Mouse (Mus musculus): ENCODE results near the gene Hoxd10.

Hoxd10 gene

GRCm38 (mm10) chr2:74710929-74711543 lies 19.3 kb downstream of the Hoxd10 start:
- no peak for ATAC-seq (ENCODE audit: low TSS enrichment)

DNA sequence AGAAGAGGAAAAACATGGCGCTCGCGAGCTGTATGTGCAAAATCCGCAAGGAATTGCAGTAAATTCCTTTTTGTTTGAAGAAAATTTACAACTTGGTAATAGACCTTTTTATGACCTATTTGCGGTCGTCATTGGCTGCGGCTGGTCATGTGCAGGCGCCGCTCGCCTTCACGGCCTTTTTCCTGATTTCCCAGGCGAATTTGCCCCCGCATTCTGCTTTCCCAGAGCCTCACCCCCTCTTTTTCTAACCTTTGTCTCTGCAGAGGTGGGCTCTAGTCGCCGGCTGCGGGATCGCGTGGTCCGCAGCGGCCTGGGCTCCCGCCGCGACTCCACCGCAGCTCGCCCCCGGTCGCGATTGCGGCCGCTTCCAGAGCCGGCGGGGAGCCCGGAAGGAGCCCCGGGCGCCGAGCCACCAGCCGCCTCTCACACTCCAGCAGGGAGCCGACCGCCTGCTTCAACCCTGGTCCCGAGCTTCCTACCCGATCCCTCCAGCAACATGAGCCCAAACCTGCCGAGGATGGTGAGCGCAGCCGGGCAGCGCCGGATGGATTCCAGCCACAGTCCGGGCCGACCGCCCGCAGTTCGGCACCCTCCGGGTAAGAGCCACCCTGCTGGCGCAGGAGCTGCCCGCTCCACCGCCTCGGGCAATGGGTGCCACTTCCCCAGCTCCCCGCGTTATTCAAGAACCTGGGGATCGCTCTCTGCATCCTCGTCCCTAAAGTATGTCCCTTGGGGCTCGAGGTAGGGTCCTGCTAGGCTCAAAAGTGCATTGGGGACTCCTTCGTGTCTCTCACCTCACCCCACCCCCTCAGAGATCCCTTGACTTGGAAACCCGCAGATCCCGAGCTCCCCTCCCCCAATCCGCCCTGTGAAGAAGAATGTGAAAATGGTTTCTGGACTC lies 20.2 kb downstream of the Hoxd10 start, which contains the start of the genes Hoxd3 and Hoxd4:
Gene Hoxd3 (plus strand): TSS at position 207 of the 901 bp plus-strand sequence.
Gene Hoxd4 (plus strand): TSS at position 209 of the 901 bp plus-strand sequence.
- ATAC-seq (ENCODE audit: low TSS enrichment): no peak

DNA sequence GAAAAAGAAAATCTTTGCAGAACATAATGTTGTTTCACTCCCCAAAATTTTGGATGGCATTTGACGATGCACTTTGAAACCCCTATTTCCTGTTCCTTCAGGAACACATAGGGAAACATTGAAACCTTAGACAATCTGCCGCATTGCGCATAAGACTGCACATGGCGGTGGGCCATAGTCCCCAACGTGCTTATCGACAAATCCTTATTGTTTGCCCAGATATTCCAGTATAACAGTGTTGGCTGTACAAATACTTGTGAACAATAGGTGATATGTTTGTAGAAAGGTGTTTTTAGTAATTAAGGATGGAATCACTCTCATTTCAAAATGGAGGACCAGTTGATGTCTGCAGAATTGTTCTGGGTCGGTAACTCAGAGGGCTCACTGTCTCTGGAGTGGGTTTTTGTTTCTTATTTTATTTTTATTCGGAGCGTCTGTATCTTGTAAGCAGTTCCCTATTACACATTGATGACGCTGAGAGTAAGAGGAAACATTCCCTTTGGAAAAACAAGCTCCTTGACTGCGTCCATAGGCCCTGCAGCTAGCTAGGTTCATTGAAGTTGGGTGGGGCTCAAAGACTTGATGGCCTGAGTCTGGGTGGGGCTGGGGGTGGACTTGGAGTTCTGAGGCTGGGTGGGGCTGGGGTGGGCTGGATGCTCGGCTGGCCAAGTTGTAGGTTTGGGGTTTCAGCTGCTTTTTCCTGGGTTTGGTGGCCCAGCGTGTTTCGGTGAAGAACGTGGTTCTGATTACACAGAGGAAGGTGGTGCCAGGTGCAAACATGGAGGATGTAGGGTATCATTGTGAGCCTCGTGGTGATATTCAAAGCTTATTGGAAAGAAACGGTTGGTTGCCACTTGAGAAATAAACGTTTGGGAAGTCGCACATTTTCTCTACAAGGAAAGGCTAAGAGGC lies 21.8 kb downstream of the Hoxd10 start:
- ATAC-seq (ENCODE audit: low TSS enrichment): no peak

DNA sequence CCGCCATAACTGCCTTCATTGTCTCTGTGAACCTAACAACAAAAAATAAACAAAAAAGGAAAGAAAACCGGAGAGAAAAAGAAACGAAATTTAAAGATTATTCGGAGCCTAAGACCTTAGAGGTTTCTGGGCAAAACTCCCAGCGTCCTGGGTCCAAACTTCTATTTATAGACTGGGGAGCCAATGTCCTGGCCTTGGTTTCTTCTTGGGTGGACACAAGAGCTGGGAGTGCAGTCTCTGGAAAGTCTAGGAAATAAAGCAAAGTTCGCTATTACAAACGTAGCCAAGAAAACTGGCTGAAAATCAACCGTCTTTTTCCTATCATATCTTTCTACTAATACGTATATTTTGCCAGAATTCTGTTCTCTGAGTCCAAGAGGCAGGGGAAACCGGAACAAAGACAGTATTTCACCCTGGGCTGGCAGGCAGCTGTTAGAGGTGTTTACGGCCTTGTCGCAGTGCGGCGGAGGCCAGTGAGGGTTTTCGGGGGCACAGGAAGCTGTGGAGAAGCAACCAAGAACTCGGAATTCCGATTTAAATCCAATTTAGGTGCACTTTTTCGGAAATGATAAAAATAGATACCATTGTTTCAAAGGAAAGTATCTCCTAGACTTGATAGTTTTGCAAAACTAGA lies 22.5 kb downstream of the Hoxd10 start:
- ATAC-seq (ENCODE audit: low TSS enrichment): no peak

- ATAC-seq (ENCODE audit: low TSS enrichment): no peak
These were observed 23.2 kb downstream of the Hoxd10 start for GRCm38 (mm10) chr2:74714881-74715280.

DNA sequence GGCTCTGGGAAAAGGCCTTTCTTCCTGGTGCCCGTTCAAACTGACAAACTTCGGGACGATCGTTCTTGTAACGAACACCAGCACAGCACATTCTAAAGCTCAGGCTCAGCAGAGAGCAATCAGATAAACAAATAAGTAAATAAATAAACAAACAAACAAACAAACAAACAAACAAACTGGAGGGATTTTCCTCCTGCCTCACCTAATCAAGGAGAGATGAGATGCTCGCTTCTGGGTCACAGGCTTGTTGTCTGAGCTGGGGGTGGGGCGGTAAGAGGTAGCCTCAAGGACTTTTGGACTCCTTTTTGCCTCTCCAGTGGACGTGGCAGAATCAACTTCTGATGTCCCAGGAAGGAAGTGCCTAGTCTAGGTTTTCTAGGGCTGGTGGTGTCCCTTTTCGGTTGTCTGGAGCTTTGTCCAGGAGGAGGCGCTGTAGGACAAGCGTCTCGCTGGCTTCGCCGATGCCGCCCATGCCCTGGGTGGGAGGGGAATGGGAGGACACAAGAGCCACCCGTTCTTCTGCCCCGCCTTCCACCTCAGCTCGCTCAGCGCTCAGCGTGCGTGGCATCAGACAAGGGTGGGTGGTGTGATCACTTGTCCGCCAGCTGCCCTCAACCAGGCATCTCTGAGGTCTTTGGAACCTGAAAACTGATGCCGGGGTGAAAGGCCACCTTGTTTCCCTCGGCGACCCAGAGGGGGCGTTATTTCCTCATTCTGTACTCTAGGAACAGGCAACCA lies 23.9 kb downstream of the Hoxd10 start:
- ATAC-seq (ENCODE audit: low TSS enrichment): peak; percentile 73; the same call in 1 of the 2 replicates

GRCm38 (mm10) chr2:74720384-74720783 lies 28.7 kb downstream of the Hoxd10 start:
- ATAC-seq (ENCODE audit: low TSS enrichment): no peak

DNA sequence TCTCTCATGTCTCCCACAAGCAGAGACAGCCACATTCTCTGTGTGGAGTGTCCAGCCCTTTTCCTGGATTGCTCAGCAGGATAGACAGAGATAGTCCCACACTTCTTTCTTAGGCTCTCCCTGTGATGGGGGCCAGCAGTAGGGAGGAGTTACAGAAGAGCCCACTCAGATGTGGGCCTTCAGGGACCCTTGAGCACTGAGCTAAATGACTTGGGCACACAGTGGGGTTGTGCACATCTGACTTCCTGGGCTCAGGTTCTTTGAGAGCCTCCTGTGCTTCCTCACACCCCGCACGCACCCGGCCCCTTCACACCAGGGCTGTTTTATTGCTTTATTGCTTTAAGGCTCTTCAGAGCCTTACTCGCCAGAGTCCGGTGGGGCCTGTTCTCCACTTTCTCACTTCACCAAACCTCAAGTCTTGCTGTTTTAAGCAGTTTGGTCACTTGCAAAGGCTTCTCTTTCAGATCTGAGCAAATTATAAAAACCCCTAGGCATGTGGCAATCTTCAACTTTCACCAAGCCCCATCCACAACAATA lies 29.3 kb downstream of the Hoxd10 start:
- no peak for ATAC-seq (ENCODE audit: low TSS enrichment)

DNA sequence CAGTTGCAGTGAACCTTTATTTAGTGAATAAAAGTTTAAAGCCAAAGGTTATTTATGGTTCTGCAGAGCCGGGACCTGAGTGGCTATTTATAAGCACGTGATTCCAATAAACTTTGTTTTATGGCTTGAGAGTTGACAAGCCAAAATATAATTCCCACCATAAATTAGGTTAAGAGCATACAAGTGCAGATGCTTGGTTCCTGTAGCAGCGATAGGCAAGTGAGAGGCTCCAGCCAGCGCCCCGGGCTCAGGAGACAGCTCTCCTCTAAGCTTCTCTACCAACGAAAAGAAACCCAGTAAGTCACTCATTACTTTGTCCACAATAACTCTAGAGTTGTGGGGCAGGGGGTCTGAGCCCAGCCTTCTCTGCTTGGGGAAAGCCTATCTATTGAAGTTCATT lies 30.2 kb downstream of the Hoxd10 start:
- ATAC-seq (ENCODE audit: low TSS enrichment): no peak

DNA sequence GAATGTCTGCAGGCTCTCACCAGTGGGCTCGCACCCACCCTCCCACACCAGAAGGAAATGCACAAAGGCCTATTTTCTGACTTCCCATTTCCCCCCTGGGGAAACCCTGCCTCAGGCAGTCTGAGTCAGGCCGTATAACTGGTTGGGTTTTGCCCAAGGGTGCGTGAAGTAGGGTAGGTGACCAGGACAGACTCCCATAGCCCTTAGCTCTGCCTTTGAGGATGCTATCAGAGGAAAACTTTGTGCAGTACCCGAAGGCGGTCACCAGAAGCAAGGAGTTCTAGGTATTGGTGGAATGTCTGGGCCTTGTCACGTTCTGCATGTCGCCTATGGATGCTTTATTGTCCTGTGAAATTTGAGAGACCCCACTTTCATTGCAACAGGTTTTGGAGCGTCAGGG lies 31.2 kb downstream of the Hoxd10 start:
- no peak for ATAC-seq (ENCODE audit: low TSS enrichment)

- no peak for ATAC-seq (ENCODE audit: low TSS enrichment)
These were observed 32.7 kb downstream of the Hoxd10 start for GRCm38 (mm10) chr2:74724244-74725015.

GRCm38 (mm10) chr2:74725171-74725570 lies 33.4 kb downstream of the Hoxd10 start:
- ATAC-seq (ENCODE audit: low TSS enrichment): no peak

DNA sequence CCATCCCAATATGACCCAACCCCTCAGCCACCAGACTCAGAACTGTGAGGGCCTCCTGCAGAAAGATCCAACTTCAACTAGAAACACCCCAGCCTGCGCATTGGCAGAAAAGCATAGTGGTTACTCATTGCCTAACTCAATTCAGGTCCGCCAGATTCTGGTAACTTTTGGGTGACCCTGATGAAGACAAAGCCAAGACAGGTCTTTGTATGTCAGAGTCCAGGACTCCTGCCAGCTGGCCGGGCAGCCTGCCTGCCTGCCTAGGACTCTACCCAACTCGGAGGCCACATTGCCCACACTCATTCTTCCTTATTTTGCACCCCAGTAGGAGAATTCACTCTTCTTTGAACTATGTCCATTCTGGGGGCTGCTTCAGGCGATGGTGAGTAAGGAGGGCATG lies 34.8 kb downstream of the Hoxd10 start, which contains the start of gene Gm28230:
Gene Gm28230 (plus strand): TSS at position 178 of the 400 bp plus-strand sequence.
- ATAC-seq (ENCODE audit: low TSS enrichment): no peak

- ATAC-seq (ENCODE audit: low TSS enrichment): no peak
These were observed 35.4 kb downstream of the Hoxd10 start for GRCm38 (mm10) chr2:74726973-74727639.

DNA sequence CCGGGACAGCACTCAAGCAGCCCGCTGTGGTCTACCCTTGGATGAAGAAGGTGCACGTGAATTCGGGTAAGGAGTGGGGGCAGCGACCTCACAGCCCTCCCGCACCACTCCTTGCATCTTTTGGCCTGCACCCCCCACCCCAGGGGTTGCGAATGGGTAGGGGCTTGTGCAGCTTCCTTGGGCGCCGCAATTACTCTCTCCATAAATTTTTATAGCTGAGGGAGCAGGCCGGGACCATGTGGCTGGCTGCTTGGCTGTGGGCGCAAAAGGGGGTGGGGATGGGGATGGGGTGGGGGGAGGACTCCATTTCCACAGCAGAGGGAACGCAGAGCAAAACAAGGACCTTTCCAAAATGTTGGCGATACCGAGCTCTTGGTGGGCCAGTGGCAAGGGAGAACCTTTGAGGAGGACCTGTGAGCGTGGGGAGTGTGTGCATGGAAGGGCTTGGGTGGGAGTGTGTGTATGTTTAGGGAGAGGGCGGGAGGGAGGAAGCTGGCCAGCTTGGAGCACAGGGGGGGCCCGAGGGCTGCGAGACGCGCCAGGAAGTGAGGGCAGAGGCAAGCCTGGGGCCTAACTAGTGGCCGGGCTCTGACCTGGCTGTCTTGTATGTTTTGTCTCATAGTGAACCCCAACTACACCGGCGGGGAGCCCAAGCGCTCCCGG lies 36.0 kb downstream of the Hoxd10 start:
- ATAC-seq (ENCODE audit: low TSS enrichment): no peak

DNA sequence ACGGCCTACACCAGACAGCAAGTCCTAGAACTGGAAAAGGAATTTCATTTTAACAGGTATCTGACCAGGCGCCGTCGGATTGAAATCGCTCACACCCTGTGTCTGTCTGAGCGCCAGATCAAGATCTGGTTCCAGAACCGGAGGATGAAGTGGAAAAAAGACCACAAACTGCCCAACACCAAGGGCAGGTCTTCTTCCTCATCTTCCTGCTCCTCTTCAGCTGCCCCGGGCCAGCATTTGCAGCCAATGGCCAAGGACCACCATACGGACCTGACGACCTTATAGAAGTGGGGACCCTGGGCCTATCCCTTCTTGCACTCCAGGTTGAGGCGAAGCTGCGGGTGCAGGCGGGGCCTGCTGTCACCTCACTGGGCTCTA lies 36.6 kb downstream of the Hoxd10 start:
- ATAC-seq (ENCODE audit: low TSS enrichment): no peak

DNA sequence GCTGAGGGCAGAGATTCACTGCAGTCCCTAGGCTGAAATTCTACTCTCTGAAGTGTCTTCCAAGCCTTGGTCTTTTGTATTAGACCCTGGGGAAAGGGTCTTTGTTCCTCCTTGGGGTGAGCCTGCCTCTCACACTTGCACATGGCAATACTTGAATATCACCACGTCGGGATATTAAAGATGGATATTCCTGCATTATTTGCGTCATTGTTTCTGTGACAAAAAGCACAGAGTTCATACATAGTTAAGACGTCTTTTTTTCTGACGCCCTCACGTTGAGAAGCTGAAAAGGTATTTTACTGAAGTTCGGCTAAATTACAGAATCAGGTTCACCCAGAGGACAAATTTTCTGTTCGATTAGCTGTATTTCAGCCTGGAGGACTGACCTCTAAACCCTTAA lies 38.6 kb downstream of the Hoxd10 start:
- no peak for ATAC-seq (ENCODE audit: low TSS enrichment)

DNA sequence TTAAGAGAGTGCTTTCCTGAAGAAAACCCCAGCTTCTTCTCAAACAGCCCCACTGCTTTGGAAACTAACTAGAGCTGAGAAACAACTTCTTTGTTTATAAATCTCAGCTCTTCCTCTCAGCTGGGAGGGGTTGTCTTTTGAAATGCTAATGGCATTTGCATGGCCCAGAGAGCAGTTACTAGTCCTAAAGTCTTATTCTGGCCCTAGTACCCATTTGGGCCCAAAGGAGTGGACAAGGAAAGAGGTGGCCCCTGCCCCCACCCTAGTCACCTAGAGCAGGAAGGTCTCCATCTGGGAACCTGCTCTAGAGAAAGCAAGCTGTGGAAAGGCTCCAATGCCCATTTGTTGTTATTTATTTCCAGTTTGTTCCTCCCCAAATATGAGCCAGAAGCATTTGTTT lies 39.3 kb downstream of the Hoxd10 start:
- no peak for ATAC-seq (ENCODE audit: low TSS enrichment)
